In the genomic region with DNA sequence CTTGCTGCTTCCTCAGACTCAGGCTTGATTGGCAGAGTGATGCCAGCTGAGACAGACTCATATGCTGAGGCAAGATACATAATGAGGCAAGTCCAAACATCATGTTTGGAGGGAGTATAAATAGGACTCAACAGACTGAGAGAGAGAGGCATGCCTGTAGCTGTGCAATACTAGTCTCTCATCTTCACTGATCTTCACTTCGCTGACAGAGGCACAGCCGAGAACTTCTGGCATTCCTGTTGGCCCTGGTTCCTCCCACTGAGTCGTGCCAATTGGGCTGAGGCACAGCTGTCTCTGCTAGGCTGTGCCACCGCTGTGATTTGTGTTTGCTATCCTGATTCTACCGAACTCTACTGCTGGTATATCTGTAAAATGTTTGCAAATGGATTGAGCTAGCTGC, we compare ENCODE assay signal across 12 mouse cellular contexts. TPM values are rescaled to one million over a fixed set of nuclear protein-coding genes. Genes with fewer than 3 reads are reported as not detected.
A peak's percentile ranks its signal among the peaks of the same experiment; 100 is the strongest.
DNase-seq lines count a peak whose midpoint lies in the region; TF ChIP-seq lines count a peak whose summit lies in the region.
"Had no signal": no experiment of that assay in that cellular context is flagged by ENCODE, and none has a peak within 500 bp of the region (broad histone marks: within the 10 kb centered on the region; RNA-seq: fewer than 3 reads in every experiment).

No protein-coding gene starts in this region.

- WGBS in kidney, adult 2 months: 63% methylated on average over 5 of the region's 5 CpGs
- WGBS in midbrain, embryonic 10.5 days: 80% methylated on average over 5 of the region's 5 CpGs

- no peak for TF ChIP-seq CTCF in kidney, adult 2 months (conservative IDR thresholded peaks at IDR 0.05; ENCODE audit: insufficient read depth, insufficient read length, low read depth, low read length)

- no peak overlapping the region for H3K27ac ChIP-seq in kidney, adult 2 months (ENCODE audit: insufficient read depth, low read depth, low read length)
- H3K27ac ChIP-seq in midbrain, embryonic 10.5 days (replicated peaks): no peak overlapping the region
- H3K27ac ChIP-seq: kidney, embryonic 15.5 days; limb, embryonic 13.5 days; neural tube, embryonic 12.5 days had no signal

- H3K36me3 ChIP-seq in kidney, adult 2 months (ENCODE audit: control insufficient read depth, insufficient read depth, low read length): no peaks in the 10 kb centered on the region
- peaks cover 4% of the 10 kb centered on the region for H3K36me3 ChIP-seq in midbrain, embryonic 10.5 days
- H3K36me3 ChIP-seq: kidney, embryonic 15.5 days; limb, embryonic 13.5 days; neural tube, embryonic 12.5 days had no signal

- no peaks in the 10 kb centered on the region for H3K4me1 ChIP-seq in kidney, adult 2 months (ENCODE audit: control insufficient read depth, insufficient read depth, low read length)
- no peaks in the 10 kb centered on the region for H3K4me1 ChIP-seq in midbrain, embryonic 10.5 days
- H3K4me1 ChIP-seq: kidney, embryonic 15.5 days; neural tube, embryonic 12.5 days had no signal

- H3K27me3 ChIP-seq in kidney, adult 2 months (replicated peaks; ENCODE audit: control insufficient read depth, insufficient read depth, low read length): no peaks in the 10 kb centered on the region
- no peaks in the 10 kb centered on the region for H3K27me3 ChIP-seq in midbrain, embryonic 10.5 days (ENCODE audit: low read depth, poor library complexity, severe bottlenecking)
- H3K27me3 ChIP-seq: kidney, embryonic 15.5 days; limb, embryonic 13.5 days; neural tube, embryonic 12.5 days had no signal

- no peak overlapping the region for H3K4me3 ChIP-seq in kidney, adult 2 months (ENCODE audit: insufficient read depth, low read depth, low read length)
- H3K4me3 ChIP-seq in midbrain, embryonic 10.5 days: no peak overlapping the region
- H3K4me3 ChIP-seq: kidney, embryonic 15.5 days; limb, embryonic 13.5 days; neural tube, embryonic 12.5 days had no signal

- no peak for TF ChIP-seq POLR2A in kidney, adult 2 months (IDR thresholded peaks at IDR 0.05; ENCODE audit: low read depth, low read length)

- intact Hi-C loops in gastrocnemius, postnatal 14 days (cut with DNase I; ENCODE audit: low total_unique reads): no loop called here
- intact Hi-C loops in left cerebral cortex, postnatal 4 days (cut with DNase I): no loop called here

- no peaks in the 10 kb centered on the region for H3K9me3 ChIP-seq in midbrain, embryonic 10.5 days (replicated peaks)
- H3K9me3 ChIP-seq: kidney, embryonic 15.5 days; limb, embryonic 13.5 days; neural tube, embryonic 12.5 days had no signal

- peak; percentile 9 for DNase-seq in kidney, adult 2 months
- DNase-seq in kidney, postnatal 25 days: no peak
- DNase-seq in brain, adult 2 months (ENCODE audit: low read depth, low spot score): peak; percentile 78
- DNase-seq in gastrocnemius, postnatal 14 days: peak; percentile 60
- DNase-seq in left cerebral cortex, postnatal 4 days: peak; percentile 7
- no peak for DNase-seq in embryo, embryonic 10.5 days (ENCODE audit: low spot score)
- DNase-seq in midbrain, embryonic 10.5 days (ENCODE audit: low spot score): no peak
- no peak for DNase-seq in cerebellum, adult 9-10 months
- DNase-seq: lung, postnatal 14 days had no signal

RNA-seq across cellular contexts. Expression of gene Nr6a1, which starts 21.4 kb away (rescaled TPM):
- polyA plus RNA-seq in kidney, adult 2 months (2012; rRNA removed): 2.6 and 5.1 TPM in 2 replicates
- total RNA-seq in gastrocnemius, postnatal 14 days (2021): 1 to 10 TPM; 1.5 to 2.1 TPM
- total RNA-seq in left cerebral cortex, postnatal 4 days (2021): 1 to 10 TPM; 6.6 TPM
- 5.8 and 11.9 TPM in 2 replicates for polyA plus RNA-seq in midbrain, embryonic 10.5 days (2016; fragmentation: Nextera tagmentation; extraction: Ambion mirVana)

RNA-seq across cellular contexts. Expression of gene Olfml2a, which starts 25.7 kb away (rescaled TPM):
- 0.98 and 1.2 TPM in 2 replicates for polyA plus RNA-seq in kidney, adult 2 months (2012; rRNA removed)
- 10 to 100 TPM; 13.7 to 18.8 TPM for total RNA-seq in gastrocnemius, postnatal 14 days (2021)
- 1 to 10 TPM; 4.4 to 5.4 TPM for total RNA-seq in left cerebral cortex, postnatal 4 days (2021)
- 1.5 and 2.0 TPM in 2 replicates for polyA plus RNA-seq in midbrain, embryonic 10.5 days (2016; fragmentation: Nextera tagmentation; extraction: Ambion mirVana)

Comparison
In these comparisons a context has a peak if more than half of its experiments do, and no peak if none do; other contexts are left out.
1. DNase-seq: peak in kidney, adult 2 months (single experiment), brain, adult 2 months (single experiment), gastrocnemius, postnatal 14 days (single experiment) and left cerebral cortex, postnatal 4 days (single experiment); none in kidney, postnatal 25 days (0 of 2), embryo, embryonic 10.5 days (single experiment), midbrain, embryonic 10.5 days (single experiment) and cerebellum, adult 9-10 months (single experiment).